Mouse (Mus musculus): ENCODE measurements around the gene Mad2l2.
"Not testable (repeated sequence)": the region's sequence is repeated elsewhere in the genome, so short reads cannot be mapped to it uniquely, and the experiment has no call there.

Gene Mad2l2

GRCm38 (mm10) chr4:148169586-148169985, 39.4 kb downstream of the Mad2l2 start:
- no peak for DNase-seq (ENCODE audit: low read depth, low spot score)

GRCm38 (mm10) chr4:148170842-148171241, 40.7 kb downstream of the Mad2l2 start:
- peak; percentile 54 for DNase-seq (ENCODE audit: low read depth, low spot score)

- DNase-seq (ENCODE audit: low read depth, low spot score): no peak
Measured at GRCm38 (mm10) chr4:148171261-148171660, 41.1 kb downstream of the Mad2l2 start.

- no peak for DNase-seq (ENCODE audit: low read depth, low spot score)
Measured at GRCm38 (mm10) chr4:148173811-148174494, 43.8 kb downstream of the Mad2l2 start.

GRCm38 (mm10) chr4:148174495-148174862, 44.3 kb downstream of the Mad2l2 start:
- no peak for DNase-seq (ENCODE audit: low read depth, low spot score)

GRCm38 (mm10) chr4:148176603-148177002, 46.4 kb downstream of the Mad2l2 start:
- DNase-seq (ENCODE audit: low read depth, low spot score): not testable (repeated sequence)

GRCm38 (mm10) chr4:148177716-148178115, 47.5 kb downstream of the Mad2l2 start:
- no peak for DNase-seq (ENCODE audit: low read depth, low spot score)

- no peak for DNase-seq (ENCODE audit: low read depth, low spot score)
Measured at GRCm38 (mm10) chr4:148181483-148181882, 51.3 kb downstream of the Mad2l2 start.

- DNase-seq (ENCODE audit: low read depth, low spot score): no peak
Measured at GRCm38 (mm10) chr4:148182363-148182762, 52.2 kb downstream of the Mad2l2 start.

- no peak for DNase-seq (ENCODE audit: low read depth, low spot score)
Measured at GRCm38 (mm10) chr4:148184564-148184963, 54.4 kb downstream of the Mad2l2 start.

GRCm38 (mm10) chr4:148185819-148186218, 55.6 kb downstream of the Mad2l2 start:
- DNase-seq (ENCODE audit: low read depth, low spot score): peak; percentile 44

- not testable (repeated sequence) for DNase-seq (ENCODE audit: low read depth, low spot score)
Measured at GRCm38 (mm10) chr4:148188767-148189166, 58.6 kb downstream of the Mad2l2 start.

GRCm38 (mm10) chr4:148192707-148193245, 62.6 kb downstream of the Mad2l2 start:
- no peak for DNase-seq (ENCODE audit: low read depth, low spot score)

GRCm38 (mm10) chr4:148194400-148194799, 64.2 kb downstream of the Mad2l2 start:
- DNase-seq (ENCODE audit: low read depth, low spot score): no peak

All from A20 (cell line).